Mouse (Mus musculus): ENCODE results near the gene Cwf19l1.
"Not testable (repeated sequence)": the region's sequence is repeated elsewhere in the genome, so short reads cannot be mapped to it uniquely, and the experiment has no call there.

Gene Cwf19l1

GRCm38 (mm10) chr19:44135072-44135959, at the start of gene Cwf19l1:
Gene Cwf19l1, minus strand, starts transcription at chr19:44135876.
- peak; percentile 79 for DNase-seq (ENCODE audit: extremely low read depth, insufficient read length, low spot score)

DNA sequence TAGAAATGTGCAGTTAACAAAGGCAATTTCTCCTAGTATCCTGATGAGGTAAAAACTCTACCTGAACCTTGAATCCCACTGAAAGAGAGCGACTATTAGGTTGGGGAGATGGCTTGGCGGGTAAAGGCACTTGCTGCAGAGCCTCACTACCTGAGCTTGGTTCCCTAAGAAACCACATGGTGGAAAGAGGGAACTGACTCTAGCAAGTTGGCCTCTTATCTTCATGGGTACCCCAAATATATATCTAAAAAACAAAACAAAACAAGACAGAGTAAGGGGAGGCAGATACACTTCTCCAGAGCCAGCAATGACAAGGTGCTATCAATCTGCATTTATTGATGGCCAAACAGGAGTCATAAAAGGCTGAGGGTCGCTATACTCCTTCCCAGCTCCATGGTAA, 48.3 kb upstream of the Cwf19l1 start:
- no peak for DNase-seq (ENCODE audit: extremely low read depth, insufficient read length, low spot score)

DNA sequence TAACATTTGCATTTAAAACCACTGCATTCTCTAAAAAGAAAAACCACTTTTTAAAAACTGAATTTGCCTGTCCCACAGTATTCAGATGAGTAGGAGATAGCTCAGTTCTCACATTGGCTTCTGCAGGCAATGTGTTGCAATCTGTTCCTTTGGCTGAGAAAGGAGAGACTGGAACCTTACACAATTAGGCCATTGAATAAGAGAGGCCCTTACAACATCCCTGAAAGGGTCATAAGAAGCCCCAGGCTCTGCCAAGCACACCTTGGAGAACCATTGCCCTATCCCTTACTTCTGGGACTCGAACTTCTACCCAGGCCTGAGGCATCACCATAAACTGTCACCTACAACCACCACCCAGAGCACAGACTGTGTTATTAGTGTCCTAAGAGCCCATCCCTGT, 44.8 kb upstream of the Cwf19l1 start:
- DNase-seq (ENCODE audit: extremely low read depth, insufficient read length, low spot score): no peak

GRCm38 (mm10) chr19:44176741-44177140, 41.1 kb upstream of the Cwf19l1 start:
- no peak for DNase-seq (ENCODE audit: extremely low read depth, insufficient read length, low spot score)

GRCm38 (mm10) chr19:44174835-44175234, 39.2 kb upstream of the Cwf19l1 start:
- DNase-seq (ENCODE audit: extremely low read depth, insufficient read length, low spot score): no peak

DNA sequence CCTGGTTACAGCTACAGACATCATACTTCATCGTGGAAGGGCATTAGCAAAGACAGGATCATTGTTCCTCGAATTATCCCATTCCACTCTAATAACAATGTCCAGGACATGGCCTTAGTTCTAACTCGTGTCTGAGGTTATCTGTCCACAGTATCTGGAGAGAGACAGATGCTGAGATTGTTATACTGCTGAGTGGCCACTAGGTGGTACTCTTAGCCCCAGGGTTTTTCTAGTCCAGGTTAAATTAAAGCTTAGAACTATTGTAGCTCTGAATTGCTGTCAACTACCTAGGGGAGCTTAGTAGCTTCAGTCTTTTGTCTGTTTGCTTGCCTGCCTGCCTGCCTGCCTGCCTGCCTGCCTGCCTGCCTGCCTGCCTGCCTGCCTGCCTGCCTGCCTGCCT, 25.8 kb upstream of the Cwf19l1 start:
- DNase-seq (ENCODE audit: extremely low read depth, insufficient read length, low spot score): no peak

GRCm38 (mm10) chr19:44159386-44159785, 23.7 kb upstream of the Cwf19l1 start:
- no peak for DNase-seq (ENCODE audit: extremely low read depth, insufficient read length, low spot score)

DNA sequence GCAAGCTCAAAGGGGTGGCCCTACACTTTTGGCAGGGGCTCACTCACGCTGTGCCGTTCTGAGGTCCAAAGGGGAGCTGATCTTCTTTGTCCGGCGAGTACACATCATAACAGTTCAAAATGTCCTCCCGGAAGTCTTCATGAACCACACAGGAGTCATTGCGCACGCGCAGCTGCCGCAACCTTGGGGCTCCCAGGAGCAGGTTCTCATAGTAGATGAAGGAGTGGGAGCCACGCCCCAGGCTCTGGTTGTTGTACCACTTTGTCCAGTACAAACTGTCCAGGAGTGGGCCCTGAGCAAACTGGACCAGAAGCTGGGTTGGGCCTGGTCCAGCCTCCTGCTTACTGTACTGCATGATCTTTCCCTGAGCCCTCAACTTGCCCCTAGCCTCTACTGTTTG, 21.3 kb upstream of the Cwf19l1 start:
- DNase-seq (ENCODE audit: extremely low read depth, insufficient read length, low spot score): no peak

DNA sequence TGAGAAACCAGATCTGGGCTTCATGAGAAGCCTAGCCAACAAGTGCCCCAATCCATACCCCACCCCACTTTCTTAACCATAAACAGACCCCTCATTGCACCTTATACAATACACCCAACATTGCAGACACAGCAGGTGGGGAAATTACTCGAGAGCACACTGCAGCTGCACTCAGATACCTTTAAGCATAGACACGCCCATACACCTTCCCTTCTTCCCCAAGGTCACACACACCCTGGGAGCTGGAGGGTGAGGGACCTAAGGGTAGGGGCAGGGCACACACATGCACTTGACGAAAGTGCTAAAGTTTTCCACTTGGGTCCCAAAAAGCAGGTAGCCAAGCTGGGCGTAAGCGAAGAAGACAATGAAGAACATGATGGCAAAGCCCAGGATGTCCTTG, 18.1 kb upstream of the Cwf19l1 start:
- DNase-seq (ENCODE audit: extremely low read depth, insufficient read length, low spot score): no peak

DNA sequence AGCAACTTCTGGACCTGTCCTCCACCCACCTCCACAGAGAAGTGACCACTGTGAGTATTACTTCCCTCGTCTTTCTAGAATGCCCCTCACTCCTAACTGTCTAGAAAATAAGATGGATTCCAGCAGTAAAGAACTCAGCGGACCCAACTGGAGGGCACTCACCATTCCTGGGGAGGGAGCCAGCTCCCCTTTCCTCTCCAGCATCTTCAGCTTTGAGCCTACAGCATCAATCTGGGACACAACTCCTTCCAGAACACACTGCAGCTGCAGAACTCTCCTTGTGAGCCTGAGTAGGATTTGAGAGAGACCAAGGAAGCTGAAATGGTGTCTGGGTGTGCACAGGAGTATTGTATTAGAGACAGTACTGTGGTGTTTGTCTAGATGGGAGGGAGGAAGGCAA, 13.3 kb upstream of the Cwf19l1 start:
- no peak for DNase-seq (ENCODE audit: extremely low read depth, insufficient read length, low spot score)

DNA sequence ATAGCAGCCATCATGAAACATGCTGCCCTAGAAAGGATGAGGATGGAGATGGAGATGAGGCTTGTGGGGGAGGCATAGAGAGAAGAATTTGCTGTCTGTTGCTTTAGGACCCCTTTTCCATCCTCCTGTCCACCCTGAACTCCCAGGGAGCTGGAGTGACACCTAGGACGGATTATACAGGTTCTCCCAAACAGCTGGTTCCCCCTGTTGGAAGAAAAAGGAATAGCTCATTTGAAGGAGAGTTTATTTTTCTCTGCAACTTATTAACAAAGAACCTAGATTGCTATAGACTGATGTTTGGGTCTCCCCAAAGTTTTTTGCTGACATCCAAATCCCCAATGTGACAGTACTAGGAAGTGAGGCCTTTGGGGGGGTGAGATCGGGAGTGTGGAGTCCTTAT, 12.7 kb upstream of the Cwf19l1 start:
- no peak for DNase-seq (ENCODE audit: extremely low read depth, insufficient read length, low spot score)

DNA sequence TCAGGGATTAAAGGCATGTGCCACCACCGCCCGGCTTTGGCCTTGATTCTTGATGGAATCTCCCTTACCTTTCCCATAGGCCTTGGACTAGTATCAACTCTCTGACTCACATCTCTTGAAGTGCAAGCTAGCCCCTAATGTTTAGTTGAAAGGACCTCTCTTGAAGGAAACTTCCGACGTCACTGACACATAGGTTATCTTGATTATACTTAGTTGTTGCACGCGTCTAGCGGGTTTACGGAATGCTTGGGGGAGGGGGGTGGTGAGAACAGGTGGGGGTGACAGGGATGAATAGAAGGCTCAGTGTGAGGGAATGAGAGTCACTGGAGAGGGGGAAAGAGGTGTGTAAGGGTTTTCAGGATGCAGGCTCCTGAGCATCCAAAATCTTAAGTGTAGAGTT, 11.3 kb upstream of the Cwf19l1 start:
- DNase-seq (ENCODE audit: extremely low read depth, insufficient read length, low spot score): no peak

DNA sequence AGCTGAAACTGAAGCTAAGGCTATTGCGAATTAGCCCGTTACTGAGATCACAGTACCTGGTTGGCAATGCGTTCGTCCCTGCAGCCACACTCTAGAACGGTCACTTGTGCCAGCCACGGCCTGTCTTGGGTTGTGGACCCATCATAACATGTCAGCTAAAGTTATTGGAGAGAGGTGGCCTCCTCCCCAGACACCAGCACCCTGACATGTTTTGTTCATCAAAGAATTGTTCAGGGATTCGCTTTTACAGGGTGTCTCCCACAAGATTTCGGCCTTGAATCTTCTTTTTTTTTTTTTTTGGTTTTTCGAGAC, 10.8 kb upstream of the Cwf19l1 start:
- DNase-seq (ENCODE audit: extremely low read depth, insufficient read length, low spot score): no peak

DNA sequence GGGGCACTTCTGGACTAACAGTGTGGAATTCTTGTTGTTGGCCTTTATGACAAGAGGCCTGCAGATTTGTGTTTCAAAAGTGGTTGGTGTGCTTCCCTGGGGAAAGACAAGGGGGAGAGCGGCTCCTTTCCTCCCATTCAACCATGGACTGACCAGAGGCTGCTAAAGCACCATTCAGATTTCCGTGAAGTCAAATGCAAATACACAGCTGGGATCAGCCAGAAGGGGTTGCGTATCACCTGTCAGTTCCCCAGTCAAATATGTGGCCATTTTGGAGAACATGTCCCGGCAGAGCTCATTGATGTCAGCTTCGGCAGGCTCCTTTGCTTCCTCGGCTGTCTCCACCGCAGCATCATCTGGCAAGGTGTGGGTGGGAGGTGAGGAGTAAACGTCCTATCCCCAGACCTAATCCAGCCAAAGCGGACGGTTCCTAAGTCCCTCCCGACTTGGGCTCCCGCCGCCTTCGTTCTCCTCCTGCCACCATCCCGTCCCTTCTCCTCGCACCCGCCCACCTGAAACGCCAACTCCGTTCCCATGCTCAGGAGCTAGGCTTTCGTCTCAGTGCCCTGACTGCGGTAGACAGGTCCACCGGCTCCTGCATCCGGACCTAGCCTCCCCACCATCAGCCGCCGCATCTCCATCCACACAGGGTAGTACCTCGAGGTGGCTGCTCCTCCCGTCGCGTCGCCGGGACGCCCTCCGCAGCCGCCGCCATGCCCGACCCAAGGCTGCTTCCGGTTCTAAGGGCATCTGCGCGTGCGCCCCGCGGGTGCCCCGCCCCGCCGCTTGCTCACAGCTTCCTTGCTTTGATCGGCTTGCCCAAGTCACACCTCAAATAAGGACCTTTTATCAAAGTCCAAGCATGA, 10.3 kb upstream of the Cwf19l1 start, which contains the start of gene Bloc1s2:
Bloc1s2 (minus strand) TSS at position 745 of the 866 bp plus-strand sequence.
- peak; percentile 94 for DNase-seq (ENCODE audit: extremely low read depth, insufficient read length, low spot score)

GRCm38 (mm10) chr19:44144366-44144765, 8.7 kb upstream of the Cwf19l1 start:
- no peak for DNase-seq (ENCODE audit: extremely low read depth, insufficient read length, low spot score)

DNA sequence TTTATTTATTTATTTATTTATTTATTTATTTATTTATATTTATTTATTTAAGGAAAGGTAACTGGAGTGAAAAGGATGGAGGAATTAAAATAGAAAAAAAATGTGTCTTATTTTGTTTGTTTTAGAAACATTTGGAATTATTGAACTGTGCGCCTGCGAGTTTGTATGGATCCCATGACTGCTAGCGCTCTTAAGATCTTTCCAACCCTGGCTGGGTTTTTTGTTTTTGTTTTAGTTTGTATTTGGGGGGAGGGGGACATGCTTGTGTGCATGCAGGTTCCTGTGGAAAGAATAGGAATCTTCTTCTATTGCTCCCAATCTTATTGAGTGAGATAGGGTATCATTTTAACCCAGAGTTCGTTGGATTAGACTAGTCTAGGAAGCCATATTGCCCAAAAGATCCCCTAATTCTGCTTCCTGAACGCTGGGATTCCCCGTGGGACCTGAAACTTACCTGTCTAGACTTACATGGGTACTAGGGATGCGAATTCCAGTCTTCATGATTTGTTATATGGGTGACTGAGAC, 347 bp upstream of the Cwf19l1 start:
- DNase-seq (ENCODE audit: extremely low read depth, insufficient read length, low spot score): no peak

DNA sequence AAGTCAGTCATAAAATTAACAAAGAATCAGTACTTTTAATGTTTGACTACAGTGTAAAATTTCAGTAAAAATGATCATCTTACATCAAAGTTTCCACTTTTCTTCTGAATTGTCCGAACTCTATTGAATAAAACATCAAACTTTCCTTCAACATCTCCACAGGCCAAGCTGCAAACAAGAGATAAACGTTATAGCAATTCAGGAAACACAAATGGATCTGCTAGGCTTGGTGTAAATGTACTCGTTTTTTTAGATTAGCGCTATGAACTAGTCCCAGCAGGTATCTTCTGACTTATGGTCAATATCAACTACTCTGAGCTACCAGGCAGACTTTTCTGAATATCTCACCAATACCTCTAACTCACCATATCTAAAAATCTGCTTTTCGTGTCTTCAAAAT, 2.8 kb downstream of the Cwf19l1 start:
- no peak for DNase-seq (ENCODE audit: extremely low read depth, insufficient read length, low spot score)

- DNase-seq (ENCODE audit: extremely low read depth, insufficient read length, low spot score): no peak
Observed at GRCm38 (mm10) chr19:44128560-44128959, 7.1 kb downstream of the Cwf19l1 start.

- no peak for DNase-seq (ENCODE audit: extremely low read depth, insufficient read length, low spot score)
Observed at GRCm38 (mm10) chr19:44127729-44128497, 7.8 kb downstream of the Cwf19l1 start.

GRCm38 (mm10) chr19:44121137-44121536, 14.5 kb downstream of the Cwf19l1 start:
- no peak for DNase-seq (ENCODE audit: extremely low read depth, insufficient read length, low spot score)

- not testable (repeated sequence) for DNase-seq (ENCODE audit: extremely low read depth, insufficient read length, low spot score)
Observed at GRCm38 (mm10) chr19:44120686-44121085, 15.0 kb downstream of the Cwf19l1 start.
